Mouse (Mus musculus) frontal cortex, postnatal 14 days (tissue): ENCODE measurements around the gene Plxnd1.

Experiments
- DNase-seq, 2 experiments: peaks; one replicate each; pipeline ENCODE4 v3.0.0; 2022; ENCODE audit warnings: low spot score in 2 of 2

Gene Plxnd1

DNA sequence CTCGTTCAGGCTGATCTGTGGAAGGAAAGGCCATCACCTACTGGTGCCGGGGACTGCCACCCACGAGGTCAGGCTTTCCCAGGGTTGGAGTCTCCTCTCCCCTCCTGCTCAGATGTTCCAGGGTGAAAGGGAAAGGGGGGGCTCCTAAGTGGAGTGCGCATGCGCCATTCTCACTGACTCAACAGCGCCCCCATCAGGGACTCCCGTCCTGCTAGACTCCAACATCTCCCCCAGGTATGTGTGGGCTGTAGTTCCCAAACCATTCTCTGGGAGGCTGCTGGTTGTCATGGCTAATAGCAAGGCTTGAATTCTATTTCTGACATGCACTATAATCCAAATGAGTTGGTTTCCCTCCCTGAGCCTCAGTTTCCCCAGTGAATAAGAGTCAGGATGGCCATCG lies 16.2 kb downstream of the Plxnd1 start:
- DNase-seq = no peak

DNA sequence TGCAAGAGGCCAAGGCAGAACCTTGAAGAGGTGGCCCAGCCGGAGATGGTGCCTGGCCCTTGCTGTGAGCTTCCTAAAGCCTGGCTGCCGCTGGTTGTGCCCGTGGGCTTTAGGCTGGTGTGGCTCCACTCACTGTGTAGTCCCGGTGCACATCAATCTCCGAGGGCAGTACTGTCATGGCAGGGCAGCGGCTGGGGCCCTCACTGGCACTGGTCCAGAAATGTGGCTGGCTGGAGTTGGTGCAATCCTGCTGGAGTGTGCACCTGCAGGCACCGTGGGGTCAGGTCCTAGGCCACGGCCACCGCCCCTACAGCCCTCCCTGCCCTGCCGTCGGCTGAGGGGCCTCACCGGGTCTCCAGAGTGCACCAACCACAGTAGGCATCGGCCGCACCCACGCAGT lies 17.0 kb downstream of the Plxnd1 start:
- DNase-seq = no peak

DNA sequence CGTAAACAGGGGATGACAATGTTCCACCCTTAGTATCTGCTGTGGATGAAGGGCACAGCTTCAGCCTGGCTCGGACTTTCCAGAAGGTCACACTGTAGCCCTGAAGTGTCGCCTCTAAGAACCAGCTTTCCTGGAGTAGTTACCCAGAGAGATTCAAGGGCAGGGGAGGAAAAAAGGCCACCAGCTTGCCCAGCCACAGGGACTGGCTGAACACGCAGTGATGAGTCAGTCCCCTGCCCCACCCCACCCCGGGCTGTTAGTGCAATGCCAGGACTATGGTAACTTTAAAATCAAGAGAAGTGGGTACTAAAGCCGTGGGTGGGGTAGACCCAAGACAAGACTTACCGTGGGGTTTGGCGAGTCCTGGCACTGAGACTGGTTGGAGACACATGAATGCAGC lies 19.2 kb downstream of the Plxnd1 start:
- no peak for DNase-seq

DNA sequence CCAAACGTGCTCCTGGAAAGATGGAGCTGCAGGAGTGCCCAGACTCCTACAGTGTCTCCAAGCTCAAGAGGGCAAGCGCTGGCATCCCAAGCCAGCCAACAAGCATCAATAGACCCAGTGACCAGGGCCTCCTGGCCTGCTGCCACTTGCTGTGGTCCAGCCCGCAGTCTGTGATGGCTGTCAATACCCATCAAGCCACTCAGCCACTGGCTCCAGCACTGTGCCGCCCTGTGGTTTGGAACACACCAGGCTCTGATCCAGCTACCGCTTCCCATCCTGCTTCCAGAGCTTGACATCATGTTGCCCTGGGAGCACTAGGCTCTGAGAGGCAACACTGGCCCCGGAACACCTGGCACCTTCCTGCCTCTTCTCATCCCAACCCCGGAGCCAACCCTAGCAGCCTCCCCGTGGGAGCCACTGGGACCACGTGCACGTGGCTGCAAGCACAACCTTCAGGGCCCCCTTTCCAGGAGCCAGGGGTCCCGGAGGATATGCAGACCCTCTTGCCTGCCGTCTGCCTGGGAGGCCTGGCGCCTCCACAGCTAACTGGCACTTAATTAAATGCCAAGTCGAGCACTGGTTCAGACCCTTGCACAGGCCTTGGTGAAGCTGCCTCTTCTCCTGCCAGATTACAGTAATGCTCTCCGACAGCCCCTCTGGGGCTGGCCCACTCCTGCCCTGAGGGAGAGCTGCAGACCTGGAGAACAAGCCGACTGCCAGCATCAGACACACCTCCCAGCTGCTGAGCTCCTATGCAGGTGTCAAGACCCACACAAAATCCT lies 20.7 kb downstream of the Plxnd1 start:
- no peak for DNase-seq

DNA sequence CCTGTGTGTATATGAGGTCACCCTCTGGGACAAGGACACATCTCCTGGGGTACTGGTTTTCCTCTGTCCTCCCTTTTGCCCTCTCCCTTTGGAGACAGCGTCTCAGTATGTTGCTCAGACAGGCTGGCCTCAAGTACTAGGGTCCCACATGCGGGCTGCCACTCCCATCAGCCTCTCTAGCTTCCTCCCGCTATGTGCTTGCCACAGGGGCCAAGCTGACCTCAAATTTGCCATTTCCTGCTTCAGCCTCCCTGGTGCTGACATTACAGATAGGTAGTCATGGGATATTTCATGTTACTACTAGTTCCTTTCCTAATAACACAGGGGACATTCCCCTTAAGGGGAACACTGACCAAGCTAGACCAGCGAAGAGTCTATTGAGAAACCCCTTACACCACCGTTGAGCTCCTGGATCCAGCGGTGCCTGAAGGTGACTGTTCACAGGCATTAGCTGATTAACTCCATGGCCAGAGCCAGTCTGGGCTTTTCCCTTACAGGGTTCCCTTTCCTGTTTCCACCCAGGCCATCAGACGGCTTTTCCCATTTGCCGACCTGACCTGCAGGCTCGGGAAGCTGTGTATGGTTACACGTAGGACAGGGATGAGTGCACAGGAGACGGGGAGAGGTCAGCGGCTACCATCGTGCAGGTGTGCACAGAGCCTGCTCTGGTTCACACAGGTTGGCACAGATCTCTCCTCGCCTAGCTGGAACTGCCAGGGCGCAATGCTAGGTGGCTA lies 21.5 kb downstream of the Plxnd1 start:
- no peak for DNase-seq

DNA sequence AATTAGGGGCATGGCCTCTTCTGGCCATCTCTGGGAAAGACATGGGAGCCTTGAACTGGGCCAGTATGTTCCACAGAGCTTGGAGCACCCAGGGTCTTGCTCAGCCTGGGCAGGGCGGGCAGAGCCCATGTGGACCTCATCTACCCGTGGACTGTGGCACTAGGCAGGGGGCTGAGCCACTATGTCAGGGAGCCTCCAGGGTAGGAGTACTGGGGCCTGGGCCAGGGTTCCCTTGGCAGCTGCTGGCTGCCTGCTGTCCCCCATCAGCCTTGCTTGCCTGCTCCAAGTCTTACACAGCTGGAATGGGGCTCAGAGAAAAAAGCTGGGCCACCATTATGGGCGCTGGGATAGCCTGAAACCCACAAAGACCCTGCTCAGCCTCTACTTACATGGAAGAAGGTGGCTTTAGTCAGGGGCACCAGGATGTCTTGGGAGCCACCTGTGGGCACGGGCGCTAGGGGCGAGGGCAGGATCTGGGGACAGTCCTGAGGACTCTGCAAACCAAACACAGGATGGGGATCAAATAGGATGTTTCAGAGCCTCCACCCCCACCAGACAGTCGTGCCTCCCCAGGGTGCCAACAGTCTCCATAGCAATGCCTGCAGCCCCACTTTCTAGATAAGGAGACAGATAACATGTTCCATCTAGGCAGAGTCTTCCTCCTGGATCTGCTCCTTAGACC lies 22.6 kb downstream of the Plxnd1 start:
- DNase-seq = no peak

DNA sequence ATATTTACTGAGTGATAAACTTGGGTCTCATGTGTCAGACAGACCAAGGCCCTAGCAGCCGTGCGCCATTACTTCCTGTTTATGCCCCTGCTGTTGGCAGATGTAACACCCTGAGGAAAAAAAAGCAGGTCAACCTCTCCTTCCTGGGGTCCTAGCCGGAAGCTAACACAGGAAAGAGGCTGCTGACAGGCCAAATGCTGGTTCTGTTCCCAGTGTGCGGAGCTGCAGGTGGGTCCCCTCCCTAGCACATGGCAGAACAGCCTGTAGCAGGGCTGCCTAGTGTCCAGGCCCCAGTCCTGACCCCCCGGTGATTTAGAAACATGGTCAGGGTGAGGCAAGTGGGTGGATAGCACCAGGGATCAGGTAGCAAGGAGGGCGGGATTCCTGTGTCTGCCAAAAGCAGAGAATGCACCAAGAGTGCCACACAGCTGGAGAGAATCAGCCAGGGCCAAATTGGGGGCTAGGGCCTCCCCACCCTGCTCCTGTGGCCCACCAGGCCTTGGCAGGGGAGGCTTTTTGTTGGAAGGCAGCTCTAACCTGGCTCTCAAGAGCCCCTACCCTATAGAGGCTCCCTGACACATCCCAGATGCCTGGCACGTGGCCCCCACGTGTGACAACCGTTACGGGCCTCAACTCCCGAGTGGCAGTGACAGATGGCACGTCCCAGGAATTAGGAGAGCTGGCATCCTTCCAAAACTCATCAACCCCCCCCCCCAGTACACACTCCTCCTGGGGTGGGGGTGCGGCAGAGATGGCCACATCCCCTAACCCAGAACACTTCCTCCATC lies 23.3 kb downstream of the Plxnd1 start:
- DNase-seq = no peak

DNA sequence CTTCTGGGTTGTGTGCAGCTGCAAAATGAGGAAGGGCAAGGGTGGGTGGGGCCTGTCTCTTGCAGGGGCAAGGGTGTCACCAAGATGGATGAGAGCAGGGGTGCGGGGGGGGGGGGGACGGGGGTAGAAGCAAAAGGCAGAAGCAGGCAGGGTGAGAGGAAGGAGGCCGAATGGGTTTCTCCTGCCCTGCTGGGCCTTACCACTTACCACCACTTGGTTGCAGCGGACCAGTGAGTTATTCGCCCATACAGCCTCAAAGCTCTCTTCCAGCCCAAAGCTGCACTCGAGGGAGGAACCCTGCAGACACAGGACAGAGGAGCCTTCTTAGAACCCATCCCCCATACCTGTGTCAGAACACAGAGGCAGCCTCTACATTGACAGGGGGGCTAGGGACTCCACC lies 24.9 kb downstream of the Plxnd1 start:
- DNase-seq = no peak

DNA sequence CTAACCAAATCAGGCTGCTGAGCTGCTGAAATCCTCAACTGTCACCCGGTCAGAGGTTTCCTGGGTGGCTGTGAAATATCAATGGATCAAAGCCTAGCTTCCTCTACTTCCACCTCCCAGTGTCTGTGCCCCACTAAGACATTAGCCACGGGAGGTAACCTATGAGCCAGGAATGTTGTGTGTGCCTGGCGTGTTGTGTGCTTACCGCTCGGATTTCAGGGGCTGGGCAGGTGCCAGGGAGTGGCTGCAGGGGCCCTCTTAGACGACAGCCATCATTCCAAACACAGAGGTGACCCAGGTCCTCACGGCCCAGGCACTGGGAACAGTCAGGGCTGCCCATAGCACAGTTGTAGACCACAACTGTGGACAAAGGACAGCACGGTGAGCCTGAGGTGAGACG lies 25.7 kb downstream of the Plxnd1 start:
- DNase-seq = no peak

DNA sequence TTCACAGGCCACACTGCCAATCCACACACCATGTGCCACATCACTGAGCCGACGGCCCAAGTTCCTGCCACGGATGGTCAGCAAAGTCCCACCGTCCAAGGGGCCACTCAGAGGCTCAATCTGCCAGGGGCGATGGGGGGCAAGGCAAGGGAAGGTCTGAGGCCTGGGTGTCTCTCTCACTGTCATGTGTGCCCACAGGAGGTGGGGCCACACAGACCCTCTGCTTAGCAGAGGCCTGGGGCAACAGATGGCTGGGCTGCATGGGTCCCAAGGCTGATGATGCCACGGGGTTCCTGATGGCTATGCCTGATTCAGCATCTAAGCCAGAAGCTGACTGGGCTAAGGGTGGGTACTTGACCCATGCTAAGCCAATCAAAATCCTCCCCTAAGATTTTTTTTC lies 26.1 kb downstream of the Plxnd1 start:
- DNase-seq = no peak

DNA sequence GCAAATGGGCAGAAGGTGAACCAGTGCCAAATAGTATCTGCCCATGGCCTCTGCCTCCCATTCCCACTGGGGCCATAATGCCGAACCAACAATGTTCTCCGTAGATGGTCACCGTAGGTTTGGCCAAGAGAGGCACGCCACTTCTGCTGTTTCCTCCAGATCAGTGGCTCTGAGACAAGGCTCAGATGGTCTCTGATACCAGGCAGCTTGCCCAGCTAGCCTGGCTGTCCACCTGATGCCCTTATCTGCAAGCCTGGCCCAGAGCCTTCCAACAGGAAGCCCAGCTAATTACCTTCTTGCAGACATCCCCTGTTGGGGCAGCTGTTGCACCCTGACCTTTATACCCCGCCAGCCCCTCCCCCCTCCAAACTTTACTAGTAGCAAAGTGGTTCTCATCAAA lies 26.7 kb downstream of the Plxnd1 start:
- no peak for DNase-seq

DNA sequence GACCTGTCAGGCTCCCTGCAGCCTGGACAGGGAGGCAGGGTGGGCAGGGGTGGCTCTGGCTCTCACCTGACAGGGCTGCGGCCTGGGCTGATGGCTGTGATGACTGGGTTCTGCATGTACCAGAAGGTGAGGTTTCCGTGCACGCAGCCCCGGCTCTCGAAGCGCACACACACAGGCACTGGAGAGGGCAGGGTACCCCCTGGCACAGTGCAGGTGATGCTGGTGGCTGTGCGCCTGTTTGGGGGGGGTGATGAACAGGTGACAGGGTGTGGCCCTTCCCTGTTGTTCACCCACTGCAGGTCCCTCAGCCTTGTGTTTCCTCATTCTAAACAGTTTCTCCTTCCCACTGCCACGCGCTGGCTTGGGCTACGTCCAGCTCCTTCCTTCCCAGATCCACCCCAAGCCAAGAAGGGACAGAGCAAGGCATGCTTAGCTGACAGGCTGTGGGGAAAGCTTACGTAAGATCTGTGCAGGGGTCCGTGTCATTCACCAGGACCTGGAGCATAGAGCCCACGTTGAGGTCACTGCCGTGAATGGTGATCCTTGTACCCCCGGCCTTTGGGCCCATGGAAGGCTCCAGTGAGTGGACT lies 27.4 kb downstream of the Plxnd1 start:
- no peak for DNase-seq

DNA sequence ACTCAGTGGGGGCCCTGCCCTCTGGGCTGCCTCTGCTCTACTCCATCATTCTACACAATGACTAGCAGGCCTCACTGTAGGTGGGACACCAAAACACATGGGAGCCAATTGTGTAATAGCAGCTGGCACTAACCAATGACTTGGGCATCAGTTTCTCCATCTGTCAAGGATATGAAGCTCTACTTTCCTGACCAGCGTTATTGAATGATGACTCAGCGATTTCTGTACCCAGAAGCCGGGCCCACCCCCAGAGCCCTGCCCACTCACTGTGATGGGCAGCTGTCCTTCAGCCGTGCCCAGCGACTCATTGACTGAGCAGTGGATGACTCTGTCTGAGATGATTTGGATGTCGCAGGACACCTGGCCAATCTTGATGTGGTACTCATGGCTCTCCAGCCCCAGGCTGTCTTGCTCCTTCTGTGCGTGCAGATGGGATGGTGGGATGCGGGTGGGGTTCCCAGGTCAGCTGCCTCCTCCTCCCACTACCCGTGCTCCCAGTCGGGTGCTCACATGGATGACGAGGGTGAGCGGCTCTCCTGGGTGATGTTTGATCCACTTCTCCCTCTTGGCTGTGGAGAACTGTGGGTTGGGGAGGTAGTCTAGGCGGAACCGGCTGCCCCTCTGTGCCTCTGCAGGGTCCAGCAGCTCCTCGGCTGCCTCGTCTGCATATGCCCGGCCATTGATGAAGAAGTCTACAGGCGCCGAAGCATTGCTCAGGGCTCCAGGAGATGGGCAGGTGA lies 28.4 kb downstream of the Plxnd1 start:
- DNase-seq = no peak

DNA sequence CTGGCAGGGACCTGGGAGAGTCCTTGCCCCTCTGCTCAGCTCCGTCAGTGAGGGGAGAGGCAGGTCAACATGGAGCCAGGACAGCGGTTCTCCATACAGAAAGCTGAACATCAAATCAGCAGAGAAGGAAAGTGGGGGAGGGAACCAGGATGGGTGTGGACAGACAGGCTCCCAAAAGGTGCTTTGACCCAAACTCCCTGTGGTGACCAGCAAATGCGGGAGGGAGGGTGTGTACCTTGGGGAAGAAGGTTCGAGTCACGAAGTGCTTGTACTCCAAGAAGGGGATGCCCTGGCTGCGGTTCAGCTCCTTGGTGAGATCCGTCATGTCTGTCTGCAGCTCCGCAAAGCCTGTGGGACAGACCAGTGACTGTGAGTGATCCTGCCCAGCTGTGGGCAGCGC lies 31.1 kb downstream of the Plxnd1 start:
- no peak for DNase-seq

DNA sequence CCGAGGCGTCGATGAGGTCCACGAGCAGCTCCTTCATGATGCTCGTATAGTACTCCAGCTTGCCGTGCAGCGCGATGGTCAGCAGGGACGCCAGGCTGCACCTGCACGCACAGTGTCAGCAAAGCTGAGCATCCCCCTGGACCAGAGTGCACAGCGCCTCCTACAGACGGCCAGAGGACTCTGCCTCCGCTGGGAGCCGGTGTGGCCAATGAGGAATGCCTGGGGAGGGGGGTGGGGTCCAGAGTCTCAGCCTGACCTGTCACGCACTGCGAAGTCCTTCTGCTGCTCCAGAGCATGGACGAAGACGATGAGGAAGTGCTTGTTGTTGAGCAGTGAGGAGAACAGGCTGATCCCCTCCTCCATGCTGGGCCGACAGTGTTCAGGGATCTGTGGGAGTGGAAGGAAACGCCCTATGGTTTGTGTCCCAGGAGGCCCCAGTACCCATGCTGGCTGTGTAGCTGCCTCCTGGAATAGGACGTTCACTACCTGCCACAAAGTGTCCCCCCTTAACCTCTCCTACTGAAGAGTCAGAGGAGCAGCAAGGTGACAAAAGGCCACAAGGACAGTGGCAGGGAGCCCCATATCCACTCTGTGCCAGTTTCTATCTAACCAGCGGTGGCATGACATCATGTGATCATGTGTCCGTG lies 32.2 kb downstream of the Plxnd1 start:
- no peak for DNase-seq

DNA sequence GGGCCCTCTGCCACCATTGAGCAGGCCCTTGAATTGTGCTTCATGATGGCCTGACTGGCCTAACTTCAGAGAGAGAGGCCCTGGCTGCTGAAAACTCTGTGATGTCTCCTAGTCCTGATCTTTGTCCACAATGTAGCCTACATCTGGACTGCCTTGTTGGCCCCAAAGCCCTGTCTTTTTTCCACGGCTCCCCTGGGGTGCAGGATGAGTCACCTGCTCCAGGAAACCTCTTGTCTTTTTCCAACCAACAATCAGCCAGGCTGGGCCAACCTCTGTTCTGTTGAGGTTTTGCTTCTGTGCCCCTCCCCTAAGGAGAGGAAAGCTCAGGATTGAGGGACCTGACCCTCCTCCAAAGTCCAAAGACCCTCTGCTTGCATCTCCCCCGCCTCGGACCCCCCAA lies 33.1 kb downstream of the Plxnd1 start:
- DNase-seq = no peak

DNA sequence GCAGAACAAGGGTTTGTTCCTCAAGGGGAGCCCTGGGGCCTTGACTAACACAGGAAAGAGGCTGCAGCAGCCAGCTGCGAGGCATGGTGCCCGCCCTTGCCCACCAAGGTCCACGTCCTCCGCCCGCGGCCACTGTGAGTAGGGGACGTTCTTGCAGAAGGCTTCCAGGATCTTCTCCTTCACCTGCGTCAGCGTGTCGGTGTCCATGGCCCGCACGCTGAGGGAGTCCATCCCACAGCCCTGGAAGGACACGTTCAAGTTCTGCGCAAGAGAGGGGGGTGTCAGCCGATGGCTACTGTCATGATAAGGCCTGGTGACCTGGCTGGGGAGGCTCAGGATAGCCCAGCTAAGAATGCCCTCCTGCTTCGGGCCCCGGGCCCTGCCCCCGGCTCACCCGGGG lies 34.5 kb downstream of the Plxnd1 start:
- DNase-seq = no peak

DNA sequence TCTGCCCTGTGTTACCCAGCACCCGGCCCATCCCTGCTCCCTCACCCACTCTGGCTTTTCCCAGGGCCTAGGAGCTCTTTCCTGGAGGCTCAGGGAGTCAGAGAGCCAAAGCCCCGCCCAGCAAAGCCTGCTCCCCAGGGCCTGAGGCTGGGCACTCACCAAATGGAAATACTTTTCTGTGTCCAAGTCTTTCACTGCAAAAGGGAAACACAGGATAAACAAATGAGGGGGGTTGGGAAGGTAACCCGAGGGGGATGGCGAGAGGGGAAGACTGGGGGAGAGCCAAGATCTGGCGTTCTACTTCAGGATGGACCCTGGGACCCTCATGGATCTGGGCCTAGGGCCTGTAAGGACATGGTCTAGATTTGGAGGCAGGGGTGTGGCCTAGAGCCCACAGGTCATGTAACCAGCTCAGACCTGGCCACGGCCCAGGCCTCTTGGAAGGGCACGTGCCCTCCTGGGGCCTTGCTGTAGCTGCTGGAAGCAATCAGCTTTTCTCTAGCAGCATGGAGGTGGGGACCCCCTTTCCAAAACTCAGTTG lies 35.6 kb downstream of the Plxnd1 start:
- DNase-seq = no peak

DNA sequence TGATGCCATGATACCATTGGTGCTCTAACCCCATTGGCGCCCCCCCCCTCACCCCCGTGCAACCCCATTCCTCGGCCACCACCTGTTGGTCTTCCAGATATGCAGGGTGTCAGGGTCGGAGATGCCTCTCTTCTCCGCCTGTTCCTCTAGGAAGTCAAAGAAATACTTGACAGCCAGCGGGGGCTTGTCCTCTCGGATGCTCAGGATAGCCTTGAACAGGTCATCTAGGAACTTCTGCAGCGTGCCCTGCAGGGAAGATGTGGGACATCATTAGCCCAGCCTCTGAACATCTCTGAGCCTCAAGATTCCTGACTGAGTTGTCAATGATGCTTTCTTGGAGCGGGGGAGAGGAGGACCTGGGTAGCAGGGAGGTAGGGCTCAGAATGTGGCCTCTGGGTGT lies 36.4 kb downstream of the Plxnd1 start:
- no peak for DNase-seq

DNA sequence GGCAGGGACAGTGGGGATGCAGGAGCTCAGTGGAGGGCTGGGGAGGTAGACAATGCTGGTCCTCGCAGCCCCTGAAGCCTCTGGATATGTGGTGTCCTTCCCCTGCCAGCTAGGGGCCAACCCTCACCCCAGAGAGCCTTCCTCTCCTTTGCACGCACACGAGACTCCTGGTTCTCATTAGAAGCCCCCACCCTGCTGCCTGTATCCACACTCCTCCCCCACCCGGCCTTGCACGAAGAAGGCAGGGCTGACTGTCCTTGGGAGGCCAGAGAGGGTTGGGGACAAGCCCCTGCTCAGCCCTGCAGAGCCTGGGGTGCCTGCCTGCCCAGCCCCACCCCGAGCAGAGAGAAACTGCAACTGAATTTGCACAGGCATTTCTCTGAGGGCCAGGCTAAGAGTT lies 37.1 kb downstream of the Plxnd1 start:
- DNase-seq = no peak
